Mouse (Mus musculus): ENCODE results near the gene Tex101. TPM values are rescaled to one million over a fixed set of nuclear protein-coding genes. Genes with fewer than 3 reads are reported as not detected.
A peak's percentile ranks its signal among the peaks of the same experiment; 100 is the strongest.

Gene Tex101
- polyA plus RNA-seq, 1 experiment from 2014 or later: not detected

- TF ChIP-seq CTCF (IDR thresholded peaks at IDR 0.05; ENCODE audit: low read depth): no peak
- Histone ChIP-seq H3K27ac (no peak overlapping the region), H3K9ac (ENCODE audit: low read depth, low read length) (no peak overlapping the region), H3K9me3 (replicated peaks; ENCODE audit: low read length) (no peaks in the 10 kb centered on the region), H3K27me3 (ENCODE audit: insufficient read depth, low read length) (peaks cover 17% of the 10 kb centered on the region), H3K4me1 (replicated peaks; ENCODE audit: insufficient read depth, low read length) (no peaks in the 10 kb centered on the region; the same call in 1 of the 2 replicates), H3K4me3 (replicated peaks; ENCODE audit: low read depth, low read length) (peak overlapping the region; percentile 36), H3K4me2 (ENCODE audit: low read length) (peak overlapping the region; percentile 75), H3K36me3 (ENCODE audit: insufficient read depth, low read length) (no peaks in the 10 kb centered on the region)
- peak; percentile 22; the same call in 1 of the 2 replicates for ATAC-seq (replicated peaks; ENCODE audit: low FRiP score, low read depth)
- DNase-seq (ENCODE audit: low spot score): peak; percentile 44
- WGBS: 3% methylated on average over 35 of the region's 35 CpGs
Observed at GRCm38 (mm10) chr7:24638026-24638856, 38.2 kb downstream of the Tex101 start.

GRCm38 (mm10) chr7:24637046-24637445, 39.4 kb downstream of the Tex101 start:
- H3K36me3 ChIP-seq (ENCODE audit: insufficient read depth, low read length): no peaks in the 10 kb centered on the region
- H3K27ac ChIP-seq: no peak overlapping the region
- no peak for TF ChIP-seq CTCF (IDR thresholded peaks at IDR 0.05; ENCODE audit: low read depth)
- no peak overlapping the region for H3K4me3 ChIP-seq (replicated peaks; ENCODE audit: low read depth, low read length)
- no peaks in the 10 kb centered on the region for H3K9me3 ChIP-seq (replicated peaks; ENCODE audit: low read length)
- DNase-seq (ENCODE audit: low spot score) (no peak), ATAC-seq (replicated peaks; ENCODE audit: low FRiP score, low read depth) (no peak)
- peaks cover 17% of the 10 kb centered on the region for H3K27me3 ChIP-seq (ENCODE audit: insufficient read depth, low read length)
- 4% methylated on average over 17 of the region's 18 CpGs for WGBS
- H3K4me1 ChIP-seq (replicated peaks; ENCODE audit: insufficient read depth, low read length): no peaks in the 10 kb centered on the region; the same call in 1 of the 2 replicates
- H3K4me2 ChIP-seq (ENCODE audit: low read length): no peak overlapping the region
- no peak overlapping the region for H3K9ac ChIP-seq (ENCODE audit: low read depth, low read length)

GRCm38 (mm10) chr7:24636264-24636663, 40.2 kb downstream of the Tex101 start, which contains the start of gene Lypd3:
TSS of gene Lypd3 (plus strand) at chr7:24636550.
- no peak within 1 kb of the TSS for H3K4me3 ChIP-seq (replicated peaks; ENCODE audit: low read depth, low read length)
- peaks cover 17% of the 10 kb centered on the region for H3K27me3 ChIP-seq (ENCODE audit: insufficient read depth, low read length)
- no peak; the same call in 1 of the 2 replicates for ATAC-seq (replicated peaks; ENCODE audit: low FRiP score, low read depth)
- no peak within 1 kb of the TSS for H3K4me2 ChIP-seq (ENCODE audit: low read length)
- H3K27ac ChIP-seq: no peak within 1 kb of the TSS
- no peak within 1 kb of the TSS for H3K9ac ChIP-seq (ENCODE audit: low read depth, low read length)
- no peak for TF ChIP-seq CTCF (IDR thresholded peaks at IDR 0.05; ENCODE audit: low read depth)
- no peaks in the 10 kb centered on the region for H3K9me3 ChIP-seq (replicated peaks; ENCODE audit: low read length)
- no peaks in the 10 kb centered on the region for H3K36me3 ChIP-seq (ENCODE audit: insufficient read depth, low read length)
- H3K4me1 ChIP-seq (replicated peaks; ENCODE audit: insufficient read depth, low read length): no peaks in the 10 kb centered on the region; the same call in 1 of the 2 replicates
- WGBS: 17% methylated on average over 15 of the region's 15 CpGs
- DNase-seq (ENCODE audit: low spot score): no peak

- ATAC-seq (replicated peaks; ENCODE audit: low FRiP score, low read depth): no peak
Observed at GRCm38 (mm10) chr7:24630116-24630880, 46.2 kb downstream of the Tex101 start.

GRCm38 (mm10) chr7:24629672-24630071, 46.8 kb downstream of the Tex101 start:
- TF ChIP-seq CTCF (IDR thresholded peaks at IDR 0.05; ENCODE audit: low read depth): no peak
- DNase-seq (ENCODE audit: low spot score) (no peak), ATAC-seq (replicated peaks; ENCODE audit: low FRiP score, low read depth) (no peak)
- no peaks in the 10 kb centered on the region for H3K36me3 ChIP-seq (ENCODE audit: insufficient read depth, low read length)
- no peaks in the 10 kb centered on the region for H3K4me1 ChIP-seq (replicated peaks; ENCODE audit: insufficient read depth, low read length)
- H3K9ac ChIP-seq (ENCODE audit: low read depth, low read length): no peak overlapping the region
- H3K4me3 ChIP-seq (replicated peaks; ENCODE audit: low read depth, low read length): no peak overlapping the region
- H3K27me3 ChIP-seq (ENCODE audit: insufficient read depth, low read length): no peaks in the 10 kb centered on the region
- WGBS: 66% methylated on average over 4 of the region's 4 CpGs
- H3K27ac ChIP-seq: no peak overlapping the region
- H3K4me2 ChIP-seq (ENCODE audit: low read length): no peak overlapping the region
- H3K9me3 ChIP-seq (replicated peaks; ENCODE audit: low read length): no peaks in the 10 kb centered on the region

More at GRCm38 (mm10) chr7:24630116-24630880, 46.2 kb downstream of the Tex101 start:
- H3K9ac ChIP-seq (ENCODE audit: low read depth, low read length): no peak overlapping the region
- no peaks in the 10 kb centered on the region for H3K36me3 ChIP-seq (ENCODE audit: insufficient read depth, low read length)
- no peak overlapping the region for H3K4me3 ChIP-seq (replicated peaks; ENCODE audit: low read depth, low read length)
- no peak for TF ChIP-seq CTCF (IDR thresholded peaks at IDR 0.05; ENCODE audit: low read depth)
- WGBS: 80% methylated on average over 10 of the region's 10 CpGs
- no peaks in the 10 kb centered on the region for H3K27me3 ChIP-seq (ENCODE audit: insufficient read depth, low read length)
- H3K27ac ChIP-seq: no peak overlapping the region
- no peaks in the 10 kb centered on the region for H3K9me3 ChIP-seq (replicated peaks; ENCODE audit: low read length)
- no peak for DNase-seq (ENCODE audit: low spot score)
- H3K4me2 ChIP-seq (ENCODE audit: low read length): no peak overlapping the region
- H3K4me1 ChIP-seq (replicated peaks; ENCODE audit: insufficient read depth, low read length): no peaks in the 10 kb centered on the region

Data from kidney, postnatal 0 days (tissue).